Mouse (Mus musculus) c-Kit-positive CD71-negative TER-119-negative erythroid progenitor cells, embryonic 14.5 days (primary cell): ENCODE data around the gene Med28.

Experiments used
- DNase-seq: peaks from one replicate; pipeline ENCODE4 v3.0.0-alpha.2; 2013; ENCODE audit warnings: low read depth

Med28 gene

DNA sequence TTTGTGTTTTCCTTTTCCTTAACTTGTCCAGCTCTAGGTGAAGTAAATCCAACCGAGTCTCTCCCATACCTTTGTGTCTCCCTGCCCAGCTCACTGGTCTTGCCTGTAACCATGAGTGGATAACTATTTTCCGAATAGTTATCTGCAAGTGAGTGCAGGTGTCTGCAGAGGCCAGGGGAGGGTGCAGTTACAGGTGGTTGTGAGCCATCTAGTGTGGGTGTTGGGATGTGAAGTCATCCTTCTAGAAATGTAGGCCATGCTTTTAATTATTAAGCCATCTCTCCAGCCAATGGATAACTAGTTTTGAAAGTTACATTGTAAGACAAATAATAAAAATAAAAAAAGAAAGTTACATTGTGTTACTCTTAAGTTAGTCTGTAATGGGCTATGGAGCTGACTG is 6.5 kb upstream of the Med28 start:
- no peak for DNase-seq

DNA sequence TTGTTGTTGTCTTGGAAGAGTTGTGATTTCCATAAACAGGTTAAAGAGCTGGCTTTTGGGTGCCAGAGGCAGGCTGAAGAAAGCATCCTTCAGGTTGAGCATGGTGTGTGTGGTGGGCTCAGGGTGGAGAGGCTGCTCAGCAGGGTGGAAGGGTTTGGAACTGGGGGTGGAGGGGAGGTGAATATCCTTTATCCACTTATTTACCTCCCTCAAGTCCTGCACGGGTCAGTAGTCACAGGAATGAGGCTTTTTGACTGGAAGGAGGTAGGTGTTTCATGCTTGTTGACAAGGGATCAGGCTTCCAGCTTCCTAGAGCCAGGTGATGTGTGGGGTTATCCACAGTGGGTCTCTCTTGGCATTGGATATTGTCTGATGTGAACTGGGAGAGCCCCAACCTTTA is 5.4 kb upstream of the Med28 start:
- no peak for DNase-seq

DNA sequence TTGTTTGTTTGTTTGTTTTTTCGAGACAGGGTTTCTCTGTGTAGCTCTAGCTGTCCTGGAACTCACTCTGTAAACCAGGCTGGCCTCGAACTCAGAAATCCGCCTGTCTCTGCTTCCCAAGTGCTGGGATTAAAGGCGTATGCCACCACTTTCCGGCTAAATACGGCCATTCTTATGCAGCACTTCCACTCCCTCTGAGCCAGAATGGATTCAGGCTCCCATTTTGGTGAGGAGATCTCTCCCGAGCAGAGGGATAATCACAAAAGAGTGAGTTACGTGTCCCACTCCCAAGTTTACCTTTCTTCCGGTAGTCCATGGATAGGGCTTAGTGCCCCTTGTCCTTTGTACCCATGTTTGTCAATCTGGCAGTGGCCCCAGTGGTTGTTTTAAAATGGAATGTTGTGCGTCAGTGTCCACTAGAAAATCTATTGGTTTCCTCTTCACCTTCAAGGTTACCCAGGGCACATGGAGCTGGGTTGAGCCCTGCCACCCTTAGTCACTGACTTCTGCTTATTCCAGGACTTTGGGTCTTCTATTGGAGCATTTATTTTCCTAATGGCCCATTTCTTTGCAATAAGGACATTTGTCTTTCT is 4.8 kb upstream of the Med28 start:
- DNase-seq, result no peak

DNA sequence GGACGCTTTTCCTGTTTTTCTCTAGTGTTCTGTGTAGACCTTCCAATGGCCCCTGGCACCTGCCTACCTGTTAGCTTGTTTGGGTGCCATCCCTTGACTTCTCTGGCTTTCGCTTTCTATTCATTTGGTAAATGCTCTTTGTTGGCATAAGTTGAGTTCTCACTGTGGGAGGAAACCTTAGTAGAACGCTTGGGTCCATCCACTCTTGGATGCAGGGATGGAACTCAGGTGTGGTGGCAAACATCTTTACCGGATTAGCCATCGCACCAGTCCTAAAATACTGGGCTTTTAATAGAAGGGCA is 731 bp downstream of the Med28 start:
- DNase-seq, result no peak

DNA sequence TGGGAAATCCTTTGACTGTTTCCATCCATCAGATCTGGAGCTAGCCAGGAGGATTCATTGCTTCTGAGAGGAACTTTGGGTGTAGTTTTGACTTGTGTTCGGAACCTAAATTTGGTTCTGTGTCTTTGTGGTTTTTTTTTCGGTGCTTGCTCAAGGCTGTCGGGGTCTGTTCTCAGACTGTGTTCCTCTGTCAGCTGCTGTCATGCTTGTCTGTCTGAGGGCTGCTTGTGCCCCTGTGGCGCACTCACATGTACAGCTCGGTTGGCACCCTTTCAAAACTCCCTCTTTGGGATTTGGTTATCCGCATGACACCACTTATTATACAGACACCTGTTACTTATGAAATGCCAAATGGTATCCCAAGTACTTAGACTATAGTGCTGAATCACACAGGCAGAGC is 1.6 kb downstream of the Med28 start:
- DNase-seq, result no peak

DNA sequence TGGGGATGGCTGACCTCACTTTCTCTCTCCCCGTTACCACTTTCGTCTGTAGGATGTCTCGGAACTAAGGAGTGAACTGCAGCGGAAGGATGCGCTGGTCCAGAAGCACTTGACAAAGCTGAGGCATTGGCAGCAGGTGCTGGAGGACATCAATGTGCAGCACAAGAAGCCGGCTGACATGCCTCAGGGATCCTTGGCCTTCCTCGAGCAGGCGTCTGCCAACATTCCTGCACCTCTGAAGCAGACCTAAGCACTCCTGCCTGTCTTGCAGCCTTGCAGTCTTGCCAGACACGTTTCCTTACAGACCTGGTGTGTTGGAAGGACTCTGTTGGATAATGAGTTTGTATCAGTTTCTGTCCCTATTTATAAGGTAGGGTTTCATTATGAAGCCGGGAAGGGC is 5.1 kb downstream of the Med28 start:
- no peak for DNase-seq

DNA sequence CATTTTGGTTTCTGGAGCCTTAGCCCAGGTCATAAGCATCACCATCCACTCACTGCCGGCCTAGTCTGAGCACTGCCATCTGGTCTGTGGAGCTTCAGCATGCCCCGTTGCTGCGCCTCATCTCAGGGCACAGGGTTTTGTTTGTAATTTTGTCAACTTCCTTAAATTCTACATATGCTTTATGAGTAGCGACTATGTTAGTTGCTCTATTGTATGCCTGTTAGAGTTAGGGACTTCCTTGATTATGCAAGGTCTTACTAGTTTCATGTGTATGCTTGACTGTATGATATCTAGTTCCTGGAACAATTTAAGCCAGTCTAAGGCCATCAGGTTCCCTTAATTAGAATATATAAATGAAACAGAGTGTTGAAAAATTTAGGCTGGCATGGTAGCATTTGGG is 6.3 kb downstream of the Med28 start:
- no peak for DNase-seq

DNA sequence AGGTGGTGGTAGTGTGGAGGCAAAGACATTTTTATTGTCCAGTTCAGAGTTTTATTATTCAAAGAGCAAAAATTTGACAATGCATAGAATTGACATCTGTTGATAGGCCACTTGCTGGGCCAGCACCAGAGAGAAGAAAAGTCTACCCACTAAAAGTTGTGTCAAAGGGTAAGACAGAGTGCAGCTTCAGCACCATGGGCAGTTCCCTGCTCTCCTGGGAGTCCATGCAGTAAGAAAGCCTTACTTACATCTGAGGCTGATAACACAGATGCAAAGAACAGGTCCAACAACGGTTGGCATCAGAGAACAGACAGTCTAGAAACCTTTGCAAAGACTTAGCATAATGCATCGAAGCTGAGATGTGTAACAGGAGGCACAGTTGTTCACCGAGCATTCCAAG is 9.7 kb downstream of the Med28 start:
- no peak for DNase-seq

DNA sequence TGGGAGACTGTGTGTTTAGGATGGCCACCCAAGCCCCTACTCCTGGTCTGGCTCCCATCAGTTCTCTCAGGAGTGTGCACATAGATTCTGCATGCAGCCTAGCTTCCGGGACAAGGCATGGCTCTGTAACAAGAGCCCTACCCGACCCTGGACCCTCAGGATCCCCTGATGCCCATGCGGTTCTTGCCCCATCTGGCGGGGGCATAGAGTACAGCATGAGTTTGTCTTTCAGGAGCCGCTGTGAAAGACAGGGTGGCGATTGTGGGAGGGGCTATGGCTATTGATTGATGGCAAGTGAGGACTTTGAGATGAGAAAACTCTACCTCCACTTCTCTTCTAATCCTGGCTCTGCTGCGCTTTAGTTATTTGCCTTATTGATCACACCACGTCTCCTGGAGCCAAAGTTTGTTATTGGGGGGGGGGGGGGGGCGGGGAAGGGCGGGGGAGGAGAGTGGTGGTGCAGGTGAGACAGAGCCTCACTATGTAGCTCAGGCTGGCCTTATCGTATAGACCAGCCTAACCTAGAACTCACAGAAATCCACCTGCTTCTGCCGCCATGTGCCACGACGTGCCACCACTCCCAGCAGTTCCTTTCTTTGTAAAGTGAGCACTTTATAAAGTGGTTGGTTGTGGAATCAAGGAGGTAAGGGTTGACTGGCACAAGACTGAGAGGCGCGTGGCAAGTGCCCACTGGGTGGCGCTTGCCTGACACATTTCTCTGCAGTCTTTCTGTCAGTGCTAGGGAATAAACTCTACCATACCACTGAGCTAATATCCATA is 14.5 kb downstream of the Med28 start:
- peak; percentile 70 for DNase-seq

DNA sequence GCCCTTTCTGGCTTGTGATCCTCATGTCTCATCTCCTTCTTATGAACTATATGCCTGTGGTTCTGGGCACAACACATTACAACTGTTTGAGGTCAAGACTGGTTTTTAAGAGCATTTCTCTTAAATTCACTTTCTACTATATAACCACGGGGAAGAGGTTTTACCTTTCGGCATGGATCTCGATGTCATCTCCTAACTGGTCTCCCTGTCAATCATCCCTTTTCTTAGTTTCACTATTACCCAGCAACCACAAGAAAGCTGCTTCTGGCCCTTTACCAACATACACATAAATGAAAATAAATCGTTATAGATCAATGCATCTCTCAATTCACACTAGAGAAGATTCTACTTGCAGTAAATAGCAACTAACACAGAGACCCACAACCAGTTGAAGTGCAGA is 15.1 kb downstream of the Med28 start:
- no peak for DNase-seq

DNA sequence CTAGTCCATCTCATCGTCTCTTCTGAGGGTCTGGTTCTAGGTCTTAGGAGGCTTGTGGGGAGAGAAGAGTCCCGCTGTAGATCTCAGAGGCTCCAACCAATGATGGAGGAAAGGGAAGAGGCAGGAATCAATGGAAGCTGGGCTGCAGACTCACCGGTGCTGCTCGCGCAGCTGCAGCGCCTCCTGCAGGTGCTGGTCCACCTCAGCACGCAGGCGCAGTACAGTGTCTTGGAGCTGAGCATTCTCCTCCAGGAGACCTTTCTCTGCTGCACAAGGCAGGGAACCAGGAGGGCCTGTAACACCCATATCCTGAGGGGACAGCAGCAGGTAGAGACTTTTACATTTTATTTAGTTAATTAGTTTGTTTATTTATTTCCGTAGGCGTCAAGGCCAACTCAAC is 19.5 kb downstream of the Med28 start:
- DNase-seq, result no peak

DNA sequence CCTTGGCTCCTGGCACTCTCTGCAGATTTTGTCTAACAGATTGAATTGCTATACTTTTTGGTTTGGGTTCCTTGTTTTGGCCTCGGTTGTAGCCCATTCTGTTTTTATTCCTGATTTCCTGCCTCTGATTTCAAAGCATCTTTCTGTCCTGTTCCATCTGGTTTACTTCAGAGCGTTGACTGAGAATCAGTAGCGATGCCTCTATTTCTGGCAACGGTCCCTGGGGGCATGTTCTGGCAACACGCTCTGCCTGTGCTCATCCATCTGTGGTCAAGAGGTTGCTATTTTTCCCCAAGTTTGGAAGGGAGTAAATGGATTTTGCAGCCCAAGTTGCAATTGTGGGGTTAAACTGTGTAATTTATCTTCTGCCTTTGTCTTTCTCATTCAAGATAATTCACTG is 23.3 kb downstream of the Med28 start:
- DNase-seq, result no peak

DNA sequence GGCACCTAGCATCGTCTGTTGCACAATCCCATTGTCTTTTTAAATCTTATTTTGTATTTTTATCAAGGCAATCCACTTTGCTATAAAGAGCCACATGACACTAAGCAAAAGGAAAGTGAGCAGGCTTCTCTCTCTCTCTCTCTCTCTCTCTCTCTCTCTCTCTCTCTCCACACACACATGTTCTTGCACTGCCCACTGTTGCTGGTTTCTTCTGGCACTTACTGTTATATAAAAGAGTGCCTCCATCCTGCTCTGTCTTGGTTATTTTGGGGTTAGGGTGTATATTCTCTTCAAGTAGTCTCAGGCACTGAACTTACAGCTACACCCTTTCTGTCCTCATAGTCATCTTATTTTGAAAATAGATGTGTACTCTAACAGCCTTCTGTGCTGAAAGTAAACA is 29.6 kb downstream of the Med28 start:
- no peak for DNase-seq

DNA sequence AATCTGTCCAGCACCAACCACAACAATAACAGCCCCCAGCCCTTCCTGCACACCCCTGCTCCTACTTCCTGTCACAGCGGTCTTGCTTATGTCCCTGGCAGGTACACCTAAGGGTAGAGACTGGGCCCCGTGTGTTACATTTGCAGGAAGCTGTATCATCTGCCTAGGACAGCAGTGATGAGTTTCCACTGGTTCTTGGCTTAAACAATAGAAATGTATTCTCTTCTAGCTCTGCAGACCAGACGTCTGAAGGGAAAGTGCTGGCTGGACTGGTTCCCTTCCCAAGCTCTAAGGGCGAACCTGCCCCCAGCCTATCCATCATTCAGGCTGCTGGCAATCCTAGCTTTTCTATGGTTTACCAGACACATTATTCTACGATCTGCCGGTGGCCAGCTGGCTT is 44.0 kb downstream of the Med28 start:
- DNase-seq, result no peak

DNA sequence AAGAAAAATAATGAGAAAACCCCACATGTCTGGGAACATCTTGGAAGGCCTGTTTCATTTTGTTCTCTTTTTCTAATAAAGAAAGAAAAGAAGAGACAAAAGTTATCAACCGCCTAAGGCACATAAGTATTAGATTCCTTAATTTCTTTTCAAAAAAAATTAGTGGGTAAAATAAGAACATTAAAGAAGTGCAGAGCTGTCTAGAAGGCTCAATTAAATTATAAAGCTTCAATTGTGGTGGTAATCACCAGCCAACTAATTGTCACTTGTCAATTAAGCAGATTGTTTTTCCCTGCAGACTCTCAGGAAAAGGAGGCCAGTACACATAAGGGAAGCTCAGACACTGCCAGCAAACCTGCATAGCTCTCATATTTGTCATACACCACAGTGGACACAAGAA is 45.8 kb downstream of the Med28 start:
- no peak for DNase-seq

DNA sequence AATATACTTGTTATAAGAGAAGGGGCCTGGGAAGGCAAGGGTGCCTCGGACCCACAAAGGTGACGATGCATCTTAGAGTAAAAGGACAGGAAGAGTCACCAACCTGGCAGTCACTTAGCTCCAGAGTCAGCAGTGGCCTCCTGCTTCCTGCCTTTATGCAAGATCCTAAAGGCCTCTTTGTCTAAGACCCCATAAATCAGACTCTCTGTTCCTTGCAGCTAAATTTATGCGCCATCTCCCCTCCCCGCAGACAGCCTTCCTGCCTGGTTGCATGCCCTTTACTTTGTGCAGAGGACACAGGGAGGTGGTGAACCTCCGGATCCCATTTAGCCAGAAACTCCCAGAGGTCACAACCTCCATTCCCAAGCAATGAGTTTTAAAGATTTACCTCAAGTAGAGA is 52.8 kb downstream of the Med28 start:
- DNase-seq, result no peak

DNA sequence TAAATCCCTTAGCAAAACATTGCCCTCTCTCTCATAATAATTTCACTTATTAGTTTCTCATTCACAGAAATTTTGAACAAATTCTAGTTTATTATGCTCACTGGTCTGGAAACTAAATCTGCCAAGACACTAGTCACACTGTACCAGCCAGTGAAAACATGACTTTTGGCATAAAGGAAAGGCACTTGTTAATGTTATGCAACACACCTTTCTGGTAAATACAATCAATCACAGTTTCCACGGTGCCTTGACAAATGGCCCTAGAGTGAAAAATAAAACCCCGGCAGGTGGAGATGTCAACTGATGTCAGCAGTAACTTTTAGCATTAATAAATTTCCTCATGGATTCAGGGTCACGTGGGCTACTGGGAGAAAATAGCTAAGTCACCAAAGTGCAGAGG is 56.7 kb downstream of the Med28 start:
- DNase-seq, result no peak

DNA sequence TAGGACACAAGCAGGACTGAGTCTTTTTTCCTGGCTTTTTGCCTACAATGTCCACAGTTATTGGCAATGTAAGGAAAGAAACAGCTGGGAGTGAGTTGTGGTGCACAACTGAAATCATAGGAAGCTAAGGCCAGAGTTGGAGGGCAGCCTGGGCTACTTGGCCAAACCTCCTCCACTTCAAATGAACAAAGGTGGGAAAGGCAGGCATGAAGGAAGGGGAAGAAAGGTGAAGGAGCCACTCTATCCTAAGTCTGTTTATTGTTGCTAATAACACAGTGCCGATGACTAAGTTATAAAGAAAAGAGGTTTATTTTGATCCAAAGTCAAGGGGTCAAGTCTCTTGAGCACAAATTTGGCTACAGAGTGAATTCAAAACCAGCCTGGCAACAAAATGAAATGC is 57.3 kb downstream of the Med28 start:
- no peak for DNase-seq
